Mouse (Mus musculus) spleen, adult 10 weeks (tissue): ENCODE measurements around the gene Napsa. TPM values are rescaled to one million over a fixed set of nuclear protein-coding genes. Genes with fewer than 3 reads are reported as not detected.

Experiments used
- polyA plus RNA-seq: library from polyadenylated mRNA; stranded (reverse); fragments of 350-450 nt; fragmentation: Illumina TruSeq; extraction: RNeasy Lipid Tissue Mini Kit (QIAGEN cat#74804); gene quantifications from one replicate; pipeline ENCODE4 v1.2.3, GENCODE M21; 2015; ENCODE audit warnings: low replicate concordance; ENCODE audit not compliant: insufficient read depth

Napsa gene
- 205 TPM for polyA plus RNA-seq

DNA sequence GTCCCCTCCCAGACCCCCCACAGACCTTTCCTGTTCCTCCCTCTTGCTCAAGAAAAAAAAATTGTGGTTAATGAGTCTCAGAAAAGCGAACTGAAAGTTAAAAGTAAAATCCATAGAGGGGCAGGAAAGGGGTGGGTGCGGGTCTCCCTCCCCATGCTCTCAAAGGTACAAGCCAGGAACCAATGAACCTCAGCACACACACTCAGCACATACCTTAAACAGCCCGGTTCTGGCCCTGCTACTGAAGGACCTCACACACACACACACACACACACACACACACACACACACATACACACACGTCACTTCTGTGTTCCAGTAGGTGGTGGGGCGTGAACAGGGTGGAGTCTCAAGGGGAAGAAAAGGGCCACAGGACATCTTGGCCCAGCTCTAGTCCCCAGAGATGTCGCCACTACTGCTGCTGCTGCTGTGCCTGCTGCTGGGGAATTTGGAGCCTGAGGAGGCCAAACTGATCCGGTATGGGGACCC lies at the start of gene Napsa:
TSS of gene Napsa (plus strand) at position 168 of the 489 bp plus-strand sequence.

DNA sequence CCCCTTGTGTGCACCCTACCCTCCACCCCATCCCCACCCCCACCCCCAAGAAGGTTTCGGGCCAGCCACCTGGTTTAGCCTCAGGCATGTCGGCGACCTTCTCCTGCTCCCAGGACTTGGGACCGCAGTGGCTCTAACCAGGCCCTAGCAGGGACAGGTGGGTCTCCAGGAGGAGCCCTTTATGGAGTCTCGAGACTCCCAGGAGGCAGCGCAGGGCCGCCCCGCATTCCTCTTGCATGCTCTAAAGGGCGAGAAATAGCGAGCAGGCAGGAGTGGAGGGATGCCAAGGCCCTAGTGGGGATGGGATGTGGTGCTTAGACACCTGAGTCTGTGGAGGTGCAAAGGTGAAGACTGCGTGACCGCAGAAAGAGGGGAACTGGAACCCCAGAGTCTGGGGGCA lies 47.7 kb upstream of the Napsa start, which contains the start of gene Mybpc2:
TSS of gene Mybpc2 (minus strand) at position 155 of the 400 bp plus-strand sequence.

DNA sequence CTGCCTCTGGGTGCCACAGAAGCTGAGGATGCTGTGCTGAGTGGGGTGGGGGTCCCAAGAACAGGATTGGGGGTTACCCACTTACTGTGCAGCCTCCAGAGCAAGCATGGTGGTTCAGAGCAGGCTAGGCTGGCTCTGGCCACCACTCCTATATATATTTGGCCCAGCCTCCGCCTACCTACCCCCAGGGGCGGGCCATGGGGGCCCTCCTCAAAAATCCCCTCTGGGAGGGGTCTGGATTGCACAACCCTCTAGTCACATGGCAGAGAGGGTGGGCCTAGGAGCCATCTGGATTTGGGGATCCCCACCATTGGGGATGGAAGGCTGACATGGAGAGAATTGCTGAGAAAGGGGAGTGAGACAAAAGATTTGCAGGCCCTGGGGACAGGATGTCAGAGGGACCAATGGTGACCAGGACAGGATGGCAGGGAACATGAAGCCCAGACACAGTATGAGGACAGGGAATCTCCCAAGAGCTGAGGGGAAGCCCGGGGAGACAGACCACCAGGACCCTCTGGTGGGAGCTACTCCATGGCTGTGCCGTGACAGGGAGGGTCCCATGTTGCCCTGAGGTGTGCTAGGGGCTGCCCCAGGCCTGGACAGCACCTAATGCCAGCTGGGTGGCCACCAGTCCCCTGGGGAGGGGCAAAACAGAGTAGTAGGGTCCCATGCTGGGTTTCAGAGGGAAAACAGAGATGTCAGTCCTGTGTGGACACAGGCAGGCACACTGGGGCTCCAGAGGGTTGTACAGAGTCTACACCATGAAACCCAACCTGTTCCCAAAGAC lies 40.0 kb upstream of the Napsa start, which contains the start of gene Spib:
TSS of gene Spib (minus strand) at position 126 of the 787 bp plus-strand sequence.

DNA sequence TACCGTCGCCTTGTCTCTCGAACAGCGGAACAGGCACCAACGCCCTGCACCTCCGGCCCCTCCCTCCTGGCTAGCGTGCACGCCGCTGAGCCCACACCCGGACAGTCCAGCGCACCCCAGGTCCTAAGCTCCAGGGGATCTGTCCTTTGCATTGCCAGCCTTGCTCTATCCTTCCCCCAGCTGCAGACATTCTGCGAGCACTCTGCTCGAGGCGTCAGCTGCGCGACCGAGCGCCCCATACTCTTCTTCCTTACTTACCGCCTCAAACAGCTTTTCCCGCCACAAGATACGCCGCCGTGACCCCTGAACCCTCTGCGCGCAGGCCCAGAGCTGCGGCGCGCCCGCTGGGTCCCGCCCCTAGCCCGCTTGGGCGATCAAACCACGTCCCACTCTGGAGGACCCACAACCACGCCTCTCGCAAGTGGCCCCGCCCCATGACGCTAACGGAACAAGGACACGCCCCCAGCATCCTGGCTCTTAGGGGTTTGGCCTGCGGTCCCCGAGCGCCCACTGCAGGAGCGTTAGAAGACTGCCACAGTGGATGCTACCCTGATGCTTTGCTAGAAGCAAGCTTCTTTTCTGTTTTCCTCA lies 23.6 kb upstream of the Napsa start, which contains the start of gene Pold1:
TSS of gene Pold1 (minus strand) at position 353 of the 591 bp plus-strand sequence.

DNA sequence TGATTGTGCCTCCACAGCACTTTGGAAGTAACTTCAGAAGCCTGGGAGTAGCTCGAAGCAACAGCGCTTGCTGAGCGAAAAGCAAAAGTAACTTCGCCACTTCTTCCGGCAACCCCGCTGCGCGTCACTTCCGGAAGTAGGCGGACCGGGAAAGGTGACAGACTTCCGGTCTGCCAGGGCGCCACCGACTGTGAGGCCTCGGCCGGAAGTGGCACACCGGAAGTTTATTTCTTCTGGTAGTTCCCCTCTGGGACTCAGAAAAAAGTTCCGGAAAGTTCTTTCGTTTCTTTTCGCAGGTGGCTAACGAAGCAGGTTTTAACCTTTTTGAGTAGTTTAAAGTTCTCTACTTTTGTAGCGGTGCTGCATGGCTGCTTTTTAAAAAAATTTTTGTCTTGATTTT lies 18.4 kb upstream of the Napsa start, which contains the start of gene Nr1h2:
TSS of gene Nr1h2 (minus strand) at position 126 of the 400 bp plus-strand sequence.

DNA sequence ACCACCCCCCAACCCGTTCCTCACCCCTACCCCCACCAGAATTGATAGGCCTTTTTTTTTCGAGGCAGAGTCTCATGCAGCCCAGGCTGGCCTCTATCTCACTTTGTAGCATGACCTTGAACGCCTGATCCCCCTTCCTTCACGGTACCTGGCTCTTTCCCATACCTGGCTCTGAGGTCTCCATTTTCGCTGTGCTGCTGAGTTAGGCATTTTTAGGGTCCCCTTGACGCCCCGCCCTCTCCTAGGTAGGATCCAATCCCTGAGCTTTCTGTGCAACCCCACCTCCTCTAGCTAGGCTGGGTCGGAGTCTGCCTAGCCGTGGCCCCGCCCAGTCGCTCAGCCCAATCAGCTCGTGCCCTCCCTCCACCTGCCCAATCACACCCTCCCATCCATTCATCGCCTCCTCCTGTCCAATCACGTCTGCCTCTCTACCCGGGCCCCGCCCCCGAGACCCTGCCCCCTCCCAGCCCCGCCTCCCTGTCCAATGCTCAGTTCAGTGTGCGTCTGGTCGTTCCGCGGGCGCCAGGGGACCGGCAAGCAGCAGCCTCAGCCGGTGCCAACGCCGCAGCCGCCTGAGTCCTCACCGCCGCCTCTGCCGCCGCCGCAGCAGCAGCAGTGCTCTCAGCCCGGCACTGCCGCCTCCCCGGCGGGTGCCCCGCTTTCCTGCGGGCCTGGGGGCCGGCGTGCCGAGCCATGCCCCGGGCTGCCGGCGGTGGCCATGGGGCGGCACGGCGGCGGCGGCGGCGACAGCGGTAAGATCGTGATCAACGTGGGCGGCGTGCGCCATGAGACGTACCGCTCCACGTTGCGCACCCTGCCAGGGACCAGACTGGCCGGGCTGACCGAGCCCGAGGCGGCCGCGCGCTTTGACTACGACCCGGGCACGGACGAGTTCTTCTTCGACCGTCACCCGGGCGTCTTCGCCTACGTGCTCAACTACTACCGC lies 18.5 kb downstream of the Napsa start, which contains the start of gene Kcnc3:
TSS of gene Kcnc3 (plus strand) at position 263 of the 946 bp plus-strand sequence.

Other genes with a start within 250 kb of the Napsa start
- 0.28 TPM for gene Syt3, start 188.3 kb upstream of the Napsa start, polyA plus RNA-seq
- not detected for gene 1700008O03Rik, start 186.6 kb upstream of the Napsa start, polyA plus RNA-seq
- not detected for gene Lrrc4b, start 143.4 kb upstream of the Napsa start, polyA plus RNA-seq
- gene Aspdh, start 107.0 kb upstream of the Napsa start, polyA plus RNA-seq, result not detected
- gene Josd2, start 104.4 kb upstream of the Napsa start, polyA plus RNA-seq, result 22.8 TPM
- 16.3 TPM for gene Emc10, start 75.9 kb upstream of the Napsa start, polyA plus RNA-seq
- gene Fam71e1, start 75.8 kb upstream of the Napsa start, polyA plus RNA-seq, result 1.3 TPM
- gene Mybpc2, start 47.7 kb upstream of the Napsa start, polyA plus RNA-seq, result 0.95 TPM
- gene Spib, start 40.3 kb upstream of the Napsa start, polyA plus RNA-seq, result 234 TPM
- 14.2 TPM for gene Pold1, start 23.5 kb upstream of the Napsa start, polyA plus RNA-seq
- 31.8 TPM for gene Nr1h2, start 18.4 kb upstream of the Napsa start, polyA plus RNA-seq
- gene Kcnc3, start 18.3 kb downstream of the Napsa start, polyA plus RNA-seq, result 1.2 TPM
- not detected for gene Myh14, start 98.5 kb downstream of the Napsa start, polyA plus RNA-seq
- not detected for gene Izumo2, start 136.4 kb downstream of the Napsa start, polyA plus RNA-seq
- 43.6 TPM for gene Vrk3, start 176.0 kb downstream of the Napsa start, polyA plus RNA-seq
- 1.3 TPM for gene Zfp473, start 178.7 kb downstream of the Napsa start, polyA plus RNA-seq
- gene Nup62, start 243.7 kb downstream of the Napsa start, polyA plus RNA-seq, result 19.2 TPM
- gene Il4i1, start 244.0 kb downstream of the Napsa start, polyA plus RNA-seq, result 71.8 TPM
- gene Atf5, start 244.3 kb downstream of the Napsa start, polyA plus RNA-seq, result 10.8 TPM